Mouse (Mus musculus) embryonic facial prominence, embryonic 12.5 days (tissue): ENCODE measurements at regions not wholly inside any gene's neighbourhood (a gene's known extent, or its start where the extent isn't known, plus 50 kb on each side); places are given as distances from the start of the nearest gene placed in this dataset.

ENCODE experiments used
- ATAC-seq: fragments of 200-750 bp; cut with Nextera tagmentation; 2 replicates; pipeline ENCODE4 v1.8.0; 2017; ENCODE audit not compliant: insufficient number of reproducible peaks, insufficient read depth, low FRiP score, low TSS enrichment
- H3K27ac ChIP-seq: fragments of 300-500 bp; sonication (generic); 2 replicates; pipeline ENCODE4 v1.5.1; 2016; ENCODE audit warnings: mild to moderate bottlenecking
- H3K27me3 ChIP-seq: fragments of 300-500 bp; sonication (generic); 2 replicates; pipeline ENCODE4 v1.6.1; 2016; ENCODE audit warnings: mild to moderate bottlenecking, moderate library complexity
- H3K36me3 ChIP-seq: fragments of 300-500 bp; sonication (generic); 2 replicates; pipeline ENCODE4 v1.6.1; 2016; ENCODE audit warnings: mild to moderate bottlenecking
- H3K4me1 ChIP-seq: fragments of 300-500 bp; sonication (generic); 2 replicates; pipeline ENCODE4 v1.6.1; 2016
- H3K4me2 ChIP-seq: fragments of 300-500 bp; sonication (generic); replicated peaks from 2 replicates; pipeline ENCODE4 v1.6.1; 2016; ENCODE audit warnings: mild to moderate bottlenecking, moderate library complexity
- H3K4me3 ChIP-seq: fragments of 300-500 bp; sonication (generic); 2 replicates; pipeline ENCODE4 v1.5.1; 2016; ENCODE audit warnings: mild to moderate bottlenecking
- H3K9ac ChIP-seq: fragments of 300-500 bp; sonication (generic); 2 replicates; pipeline ENCODE4 v1.6.1; 2016; ENCODE audit warnings: mild to moderate bottlenecking, moderate library complexity
- H3K9me3 ChIP-seq: fragments of 300-500 bp; sonication (generic); 2 replicates; pipeline ENCODE4 v1.6.1; 2016; ENCODE audit warnings: mild to moderate bottlenecking, moderate library complexity
- WGBS: fragments of 180-500 bp; shearing (Covaris S2); methylation state at CpG from one replicate; pipeline ENCODE4 v1.1.7; 2016; 5-methylcytosine and 5-hydroxymethylcytosine counted together

DNA sequence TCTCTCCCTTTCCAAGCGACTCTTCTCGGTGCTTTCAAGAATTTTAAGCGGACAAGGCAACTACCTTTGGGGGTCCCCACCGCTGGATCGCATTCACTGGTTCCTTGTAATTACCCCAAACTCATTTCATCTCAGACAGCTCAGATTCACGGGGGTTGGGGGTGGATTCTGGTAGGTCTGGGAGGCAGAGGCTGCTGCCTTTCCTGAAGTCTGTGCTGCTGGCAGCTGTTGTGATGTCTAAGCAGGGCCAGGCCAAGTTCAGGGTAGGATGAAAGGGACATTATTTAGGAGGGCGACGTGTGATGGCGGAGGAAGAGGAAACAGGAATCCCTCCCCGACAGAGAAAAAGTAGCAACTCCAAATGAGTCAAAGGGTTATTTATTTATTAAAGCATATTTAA, 102.8 kb upstream of the Tmem45b start:
- Histone ChIP-seq H3K9ac (no peak overlapping the region), H3K27me3 (0 out of 2 replicates have a peak, but pooled peaks cover 5% of the 10 kb centered on the region), H3K4me2 (no peak overlapping the region), H3K36me3 (no peaks in the 10 kb centered on the region), H3K4me3 (no peak overlapping the region), H3K9me3 (no peaks in the 10 kb centered on the region), H3K4me1 (no peaks in the 10 kb centered on the region), H3K27ac (no peak overlapping the region)
- no peak for ATAC-seq
- 66% methylated on average over 10 of the region's 10 CpGs for WGBS

DNA sequence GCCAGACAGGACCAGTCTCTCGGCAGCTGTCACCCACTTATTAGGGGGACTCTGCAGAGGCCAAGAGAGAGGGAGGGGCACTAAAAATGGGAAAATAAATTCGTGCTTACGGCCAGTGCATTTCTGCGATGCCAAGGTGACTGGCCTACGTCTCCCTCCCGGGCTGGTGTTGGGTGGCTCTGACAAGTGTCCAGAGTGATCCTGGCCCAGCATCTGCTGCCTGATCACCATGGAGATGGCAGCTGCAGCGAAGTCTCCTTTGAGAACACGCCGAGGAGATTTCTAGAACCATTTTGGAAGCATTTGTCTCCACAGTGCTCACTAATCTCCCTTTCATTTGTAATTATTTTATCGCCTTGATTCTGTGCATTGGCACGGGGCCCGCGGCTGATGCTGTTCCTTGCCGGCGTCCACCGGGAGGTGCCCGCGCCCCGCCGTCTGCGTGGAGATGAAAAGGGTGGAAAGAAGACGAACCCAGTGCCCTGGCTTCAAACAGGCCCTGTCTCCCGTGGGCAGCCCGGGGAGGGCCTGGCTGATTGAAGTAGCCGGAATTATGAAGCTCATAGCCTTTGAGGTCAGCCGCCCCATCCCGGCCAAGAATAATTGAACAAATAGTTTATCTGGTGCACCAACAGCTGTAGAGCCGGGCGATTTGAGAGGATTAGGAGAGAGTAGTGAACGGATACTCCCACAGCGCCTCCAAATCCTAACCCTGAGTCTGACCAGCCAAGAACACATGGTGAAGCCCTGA, 102.2 kb upstream of the Tmem45b start:
- Histone ChIP-seq H3K4me1 (no peaks in the 10 kb centered on the region), H3K4me2 (no peak overlapping the region), H3K27ac (no peak overlapping the region), H3K36me3 (no peaks in the 10 kb centered on the region), H3K9me3 (no peaks in the 10 kb centered on the region), H3K27me3 (0 out of 2 replicates have a peak, but pooled peaks cover 5% of the 10 kb centered on the region), H3K4me3 (no peak overlapping the region), H3K9ac (no peak overlapping the region)
- WGBS = 74% methylated on average over 31 of the region's 31 CpGs
- no peak for ATAC-seq

DNA sequence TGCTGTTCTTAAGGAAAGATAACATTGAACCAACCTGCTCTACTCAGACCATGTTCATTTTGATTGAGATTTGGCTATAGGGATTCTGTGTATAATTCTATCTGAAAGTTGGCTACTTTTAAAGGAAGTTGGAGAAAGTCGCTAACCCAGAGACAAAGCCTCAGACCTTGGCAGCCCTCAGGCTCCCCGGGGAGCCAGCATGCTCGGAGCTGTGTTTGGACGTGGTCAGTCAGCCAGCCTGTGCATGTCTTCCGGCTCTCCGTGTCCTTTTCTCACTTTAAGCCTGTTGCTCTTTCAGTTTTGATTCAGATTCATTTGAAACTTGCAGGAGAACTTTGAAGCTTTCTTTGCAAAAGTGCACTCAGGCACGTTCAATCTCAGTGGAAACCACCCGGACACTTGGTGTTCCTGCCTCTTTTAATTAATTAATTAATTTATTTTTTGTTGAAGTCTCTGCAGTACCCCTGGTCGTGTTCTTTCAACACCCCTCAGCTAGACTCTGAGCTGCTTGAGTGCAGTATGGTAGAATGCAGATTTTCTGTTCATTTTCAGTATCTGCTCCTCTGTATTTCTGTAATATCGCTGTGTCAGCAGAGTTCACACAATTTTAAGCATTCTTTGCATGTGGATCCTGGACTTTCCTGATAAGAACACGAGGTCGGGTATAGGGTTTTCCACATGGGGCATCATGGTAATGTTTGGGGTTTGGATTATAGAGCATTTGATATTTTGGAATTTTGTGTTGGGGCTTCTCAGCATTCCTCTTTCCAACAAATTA, 100.9 kb upstream of the Tmem45b start:
- no peak overlapping the region for H3K4me3 ChIP-seq
- no peak overlapping the region for H3K27ac ChIP-seq
- ATAC-seq = no peak
- no peaks in the 10 kb centered on the region for H3K4me1 ChIP-seq
- H3K27me3 ChIP-seq = 0 out of 2 replicates have a peak, but pooled peaks cover 5% of the 10 kb centered on the region
- H3K9ac ChIP-seq = no peak overlapping the region
- 60% methylated on average over 12 of the region's 12 CpGs for WGBS
- H3K4me2 ChIP-seq = no peak overlapping the region
- H3K36me3 ChIP-seq = no peaks in the 10 kb centered on the region
- H3K9me3 ChIP-seq = no peaks in the 10 kb centered on the region

DNA sequence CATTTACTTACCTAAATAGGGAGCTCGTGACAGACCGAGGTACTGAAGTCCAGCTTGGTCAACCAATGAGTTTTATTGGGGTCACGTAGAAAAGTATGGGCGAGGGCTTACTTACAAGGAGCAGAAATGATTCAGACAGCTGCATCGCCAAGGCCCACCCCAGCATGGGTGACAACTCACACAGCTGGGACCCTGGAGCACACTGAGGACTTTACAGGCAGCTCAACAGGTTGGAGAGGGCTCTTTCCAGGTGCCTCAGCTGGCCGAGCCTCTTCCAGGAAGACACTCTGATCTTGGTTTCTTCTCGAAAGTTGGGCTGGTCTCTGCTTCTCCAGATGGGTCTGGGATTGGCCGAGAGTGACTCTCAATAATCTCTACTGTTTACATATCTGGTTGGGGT, 99.3 kb upstream of the Tmem45b start:
- 0 out of 2 replicates have a peak, but pooled peaks cover 4% of the 10 kb centered on the region for H3K4me1 ChIP-seq
- H3K9ac ChIP-seq = no peak overlapping the region
- 0 out of 2 replicates have a peak, but pooled peaks cover 5% of the 10 kb centered on the region for H3K27me3 ChIP-seq
- no peak overlapping the region for H3K4me2 ChIP-seq
- no peak for ATAC-seq
- H3K4me3 ChIP-seq = no peak overlapping the region
- no peaks in the 10 kb centered on the region for H3K9me3 ChIP-seq
- 89% methylated on average over 8 of the region's 8 CpGs for WGBS
- no peaks in the 10 kb centered on the region for H3K36me3 ChIP-seq
- no peak overlapping the region for H3K27ac ChIP-seq

DNA sequence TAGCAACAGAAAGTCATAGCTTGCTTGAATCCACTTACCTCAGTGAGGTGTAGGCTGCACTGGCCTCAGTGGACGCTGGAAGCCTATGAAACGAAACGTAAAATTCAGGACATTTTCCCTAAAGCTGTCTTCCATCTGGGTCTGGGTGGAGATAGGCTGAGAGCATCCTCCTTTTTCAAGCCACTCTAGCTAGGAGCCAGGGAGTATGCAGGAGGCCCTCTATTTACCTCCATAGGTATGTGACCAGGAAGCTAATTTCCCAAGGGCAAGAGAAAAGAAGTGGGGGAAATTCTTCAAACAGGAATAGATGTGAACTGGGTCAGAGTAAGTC, 95.9 kb upstream of the Tmem45b start:
- Histone ChIP-seq H3K9ac (no peak overlapping the region), H3K4me3 (no peak overlapping the region)
- ATAC-seq = no peak

DNA sequence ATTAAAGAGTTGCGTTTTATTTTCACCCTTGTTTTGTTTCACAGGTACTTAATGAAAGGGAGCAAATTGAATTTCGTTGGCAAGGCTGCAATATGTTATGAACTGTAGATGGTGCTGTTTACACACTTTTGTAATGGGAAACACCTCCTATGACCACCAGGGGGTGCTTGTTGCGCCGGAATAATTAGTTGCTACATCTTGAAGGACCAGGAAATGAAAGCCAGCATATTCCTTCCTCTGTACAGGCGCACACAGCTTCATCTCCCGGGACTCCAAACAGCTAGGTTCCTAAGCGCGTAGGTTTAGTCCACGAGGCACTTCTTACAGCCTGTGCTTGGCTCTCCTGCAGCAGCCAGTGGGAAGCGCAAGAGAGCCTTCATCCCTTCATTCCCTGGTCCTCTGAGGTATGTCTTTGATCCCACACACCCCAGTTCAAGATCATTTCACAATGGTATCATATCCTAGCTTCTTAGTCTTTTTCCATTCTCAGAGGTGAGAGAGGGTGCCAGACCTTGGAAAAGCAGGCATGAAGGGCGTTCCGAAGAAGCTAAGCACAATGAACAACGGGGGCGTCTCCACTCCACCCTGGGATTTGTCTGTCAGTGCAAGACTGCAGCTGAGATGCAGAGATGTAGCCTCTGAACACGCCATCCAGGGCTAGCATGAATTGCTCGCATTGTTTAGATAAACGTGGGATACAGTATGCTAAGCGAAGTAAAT, 95.4 kb upstream of the Tmem45b start:
- 0 out of 2 replicates have a peak, but pooled peaks have one; percentile 56 for ATAC-seq
- Histone ChIP-seq H3K9me3 (no peaks in the 10 kb centered on the region), H3K9ac (no peak overlapping the region), H3K4me2 (peak overlapping the region; percentile 47), H3K36me3 (no peaks in the 10 kb centered on the region), H3K27me3 (peaks cover 6% of the 10 kb centered on the region; the same call in 1 of the 2 replicates), H3K4me3 (0 out of 2 replicates have a peak overlapping the region, but pooled peaks have one; percentile 4), H3K4me1 (0 out of 2 replicates have a peak, but pooled peaks cover 4% of the 10 kb centered on the region), H3K27ac (no peak overlapping the region)
- 30% methylated on average over 18 of the region's 18 CpGs for WGBS

More for the DNA sequence above, 95.9 kb upstream of the Tmem45b start:
- Histone ChIP-seq H3K36me3 (no peaks in the 10 kb centered on the region), H3K9me3 (no peaks in the 10 kb centered on the region), H3K27ac (no peak overlapping the region), H3K4me1 (0 out of 2 replicates have a peak, but pooled peaks cover 4% of the 10 kb centered on the region), H3K4me2 (peak overlapping the region; percentile 47; the same call in 1 of the 2 replicates), H3K27me3 (peaks cover 8% of the 10 kb centered on the region; the same call in 1 of the 2 replicates)
- 76% methylated on average over 3 of the region's 3 CpGs for WGBS

DNA sequence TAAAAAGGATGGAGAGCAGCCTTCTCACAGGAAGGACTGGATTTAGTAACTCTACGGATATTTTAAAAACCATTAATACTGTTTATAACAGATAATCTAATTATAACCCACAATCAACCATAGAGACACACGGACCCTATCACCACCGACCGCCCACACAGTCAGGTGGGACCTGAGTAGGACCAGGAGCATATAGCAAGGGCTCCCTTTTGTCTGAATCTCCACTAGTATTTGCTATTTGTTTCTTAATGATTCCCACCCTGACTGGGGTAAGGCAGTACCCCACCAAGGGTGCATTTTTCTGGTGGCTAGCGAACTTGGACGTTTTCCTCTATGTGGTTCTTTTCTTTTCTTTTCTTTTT, 79.4 kb upstream of the Tmem45b start:
- no peak for ATAC-seq
- Histone ChIP-seq H3K27ac (no peak overlapping the region), H3K9me3 (no peaks in the 10 kb centered on the region)

DNA sequence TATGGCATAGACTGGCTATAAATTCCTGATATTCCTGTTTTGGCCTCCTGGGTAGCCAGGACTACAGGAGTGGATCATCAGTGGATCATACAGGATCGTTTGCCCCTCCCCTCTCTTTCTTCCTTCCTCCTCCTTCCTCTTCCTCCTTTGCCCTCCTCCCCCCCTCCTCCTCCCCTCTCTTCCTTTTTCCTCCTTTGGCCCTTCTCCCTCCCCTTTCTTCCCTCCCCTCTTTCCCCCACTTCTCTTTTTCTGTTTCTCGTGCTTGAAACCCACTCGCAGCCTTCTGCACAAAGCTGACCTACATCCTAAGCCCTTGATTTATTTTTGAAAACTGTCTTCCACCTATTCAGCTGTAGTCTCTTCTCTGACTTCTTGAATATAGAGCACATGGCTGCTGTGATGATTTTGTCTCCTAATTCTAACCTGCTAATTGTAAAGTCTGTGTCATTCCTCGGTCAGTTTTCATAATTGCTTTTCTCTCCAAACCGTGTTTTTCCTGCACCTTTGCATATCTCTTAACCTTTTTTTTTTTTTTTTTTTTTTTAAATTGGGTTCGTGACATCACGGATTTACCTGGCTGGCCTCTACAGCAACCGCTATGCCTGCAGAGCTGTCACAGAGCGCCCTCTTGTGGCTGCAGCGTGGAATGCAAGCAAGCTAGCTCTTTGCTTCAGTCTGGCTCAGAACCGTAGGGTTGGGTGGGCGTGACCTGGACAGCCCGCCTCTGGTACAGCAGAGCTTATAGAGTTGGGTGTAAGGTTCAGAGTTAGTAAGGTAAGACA, 78.8 kb upstream of the Tmem45b start:
- no peak overlapping the region for H3K4me2 ChIP-seq
- H3K9me3 ChIP-seq = no peaks in the 10 kb centered on the region
- H3K27me3 ChIP-seq = no peaks in the 10 kb centered on the region
- H3K9ac ChIP-seq = no peak overlapping the region
- no peaks in the 10 kb centered on the region for H3K36me3 ChIP-seq
- 9% methylated on average over 13 of the region's 13 CpGs for WGBS
- H3K4me1 ChIP-seq = no peaks in the 10 kb centered on the region
- no peak overlapping the region for H3K27ac ChIP-seq
- H3K4me3 ChIP-seq = no peak overlapping the region
- no peak for ATAC-seq

More for the DNA sequence above, 79.4 kb upstream of the Tmem45b start:
- Histone ChIP-seq H3K27me3 (no peaks in the 10 kb centered on the region), H3K36me3 (no peaks in the 10 kb centered on the region), H3K4me2 (no peak overlapping the region), H3K4me3 (no peak overlapping the region), H3K4me1 (no peaks in the 10 kb centered on the region), H3K9ac (no peak overlapping the region)
- 65% methylated on average over 6 of the region's 6 CpGs for WGBS

DNA sequence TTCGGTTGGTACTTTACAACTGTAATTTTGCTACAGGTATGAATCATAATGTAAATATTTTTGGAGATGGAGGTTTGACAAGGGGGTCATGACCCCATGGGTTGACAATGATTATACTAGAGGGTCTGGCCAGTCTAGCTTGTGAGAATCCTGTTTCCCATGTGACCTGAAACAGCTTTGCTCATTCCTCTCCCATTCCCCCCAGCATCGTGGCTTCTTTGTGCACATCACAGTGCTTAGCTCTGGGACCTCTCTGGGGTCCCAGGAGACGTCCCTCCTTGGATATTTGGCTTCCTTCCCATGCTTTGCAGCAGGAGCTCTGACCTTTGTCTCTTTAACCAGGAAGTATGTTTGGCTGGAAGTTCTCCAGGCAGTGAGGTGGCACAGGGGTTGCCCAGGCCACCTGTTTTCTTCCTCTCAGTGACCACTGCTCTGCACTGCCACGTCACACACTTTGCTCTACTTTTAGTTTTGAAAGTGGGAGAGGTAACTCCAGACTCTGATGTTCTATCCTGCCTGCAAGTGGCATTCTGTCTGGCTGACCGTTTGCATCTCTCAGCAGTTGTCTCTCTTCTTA, 77.4 kb upstream of the Tmem45b start:
- Histone ChIP-seq H3K27me3 (no peaks in the 10 kb centered on the region), H3K4me2 (no peak overlapping the region), H3K9me3 (no peaks in the 10 kb centered on the region), H3K4me3 (no peak overlapping the region), H3K9ac (no peak overlapping the region), H3K36me3 (no peaks in the 10 kb centered on the region), H3K27ac (no peak overlapping the region), H3K4me1 (no peaks in the 10 kb centered on the region)
- WGBS = 65% methylated on average over 5 of the region's 5 CpGs
- no peak for ATAC-seq

DNA sequence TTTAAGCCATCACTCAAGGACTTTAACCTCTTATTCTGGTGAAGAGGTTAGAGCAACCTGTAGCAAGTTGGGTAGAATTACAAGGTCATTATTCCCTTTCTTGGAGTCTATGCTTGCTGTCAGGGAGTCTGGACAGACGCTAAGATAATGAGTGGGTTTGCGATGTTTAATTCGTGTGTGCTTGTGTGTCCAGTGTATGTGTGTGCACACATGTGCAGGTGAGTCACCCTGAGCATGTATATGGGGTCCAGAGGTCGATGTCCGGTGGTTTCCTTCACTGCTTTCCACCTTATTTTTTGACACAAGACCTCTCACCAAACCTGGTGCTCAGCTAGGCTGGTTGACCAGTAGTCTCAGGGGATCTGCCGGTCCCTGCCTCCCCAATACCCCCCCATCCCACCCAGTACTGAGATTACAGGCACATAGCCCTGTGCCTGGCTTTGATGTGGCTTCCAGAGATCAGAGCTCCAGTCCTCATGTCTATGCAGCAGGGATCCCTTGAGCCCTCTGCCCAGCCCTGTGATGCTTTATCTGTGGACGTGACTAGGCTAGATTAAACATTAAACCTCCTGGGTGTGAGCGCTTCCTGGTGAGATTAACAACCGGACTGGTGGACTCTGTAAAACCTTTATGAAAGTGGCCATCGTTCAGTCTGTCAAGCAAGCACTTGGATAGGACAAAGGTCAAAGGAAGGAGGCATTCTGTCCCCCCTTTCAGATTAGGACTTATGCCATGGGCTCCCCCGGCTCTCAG, 74.4 kb upstream of the Tmem45b start:
- Histone ChIP-seq H3K9me3 (no peaks in the 10 kb centered on the region), H3K4me1 (no peaks in the 10 kb centered on the region), H3K27me3 (no peaks in the 10 kb centered on the region), H3K4me2 (no peak overlapping the region), H3K9ac (no peak overlapping the region), H3K4me3 (no peak overlapping the region), H3K36me3 (no peaks in the 10 kb centered on the region), H3K27ac (no peak overlapping the region)
- no peak for ATAC-seq
- 85% methylated on average over 11 of the region's 11 CpGs for WGBS
